Mouse (Mus musculus) E14TG2a.4 (cell line): Measurements from ENCODE around the gene Rilpl1.
A peak's percentile ranks its signal among the peaks of the same experiment; 100 is the strongest.
"Not testable (repeated sequence)": the region's sequence is repeated elsewhere in the genome, so short reads cannot be mapped to it uniquely, and the experiment has no call there.

Experiments
- H3K27me3 ChIP-seq: 2 replicates; pipeline ENCODE4 v1.6.1; 2014; ENCODE audit warnings: low read length, control low read depth; ENCODE audit not compliant: insufficient read depth
- H3K36me3 ChIP-seq: 2 replicates; pipeline ENCODE4 v1.6.1; 2014; ENCODE audit warnings: low read length, control low read depth; ENCODE audit not compliant: insufficient read depth
- H3K4me1 ChIP-seq: replicated peaks from 2 replicates; pipeline ENCODE4 v1.6.1; 2014; ENCODE audit warnings: low read depth, low read length, control low read depth
- H3K4me3 ChIP-seq: replicated peaks from 2 replicates; pipeline ENCODE4 v1.5.1; 2014; ENCODE audit warnings: mild to moderate bottlenecking, low read length
- H3K9me3 ChIP-seq: 2 replicates; pipeline ENCODE4 v1.6.1; 2014; ENCODE audit warnings: low read length, control low read depth
- CTCF ChIP-seq: conservative IDR thresholded peaks from 2 replicates; pipeline ENCODE4 v1.5.1; 2014; ENCODE audit warnings: low read length
- NANOG ChIP-seq: IDR thresholded peaks from 2 replicates; pipeline ENCODE4 v1.6.1; 2014; ENCODE audit warnings: borderline replicate concordance, low read length, mixed read lengths
- POU5F1 ChIP-seq: IDR thresholded peaks from 2 replicates; pipeline ENCODE4 v1.6.1; 2014; ENCODE audit warnings: low read length, borderline replicate concordance

Gene Rilpl1

DNA sequence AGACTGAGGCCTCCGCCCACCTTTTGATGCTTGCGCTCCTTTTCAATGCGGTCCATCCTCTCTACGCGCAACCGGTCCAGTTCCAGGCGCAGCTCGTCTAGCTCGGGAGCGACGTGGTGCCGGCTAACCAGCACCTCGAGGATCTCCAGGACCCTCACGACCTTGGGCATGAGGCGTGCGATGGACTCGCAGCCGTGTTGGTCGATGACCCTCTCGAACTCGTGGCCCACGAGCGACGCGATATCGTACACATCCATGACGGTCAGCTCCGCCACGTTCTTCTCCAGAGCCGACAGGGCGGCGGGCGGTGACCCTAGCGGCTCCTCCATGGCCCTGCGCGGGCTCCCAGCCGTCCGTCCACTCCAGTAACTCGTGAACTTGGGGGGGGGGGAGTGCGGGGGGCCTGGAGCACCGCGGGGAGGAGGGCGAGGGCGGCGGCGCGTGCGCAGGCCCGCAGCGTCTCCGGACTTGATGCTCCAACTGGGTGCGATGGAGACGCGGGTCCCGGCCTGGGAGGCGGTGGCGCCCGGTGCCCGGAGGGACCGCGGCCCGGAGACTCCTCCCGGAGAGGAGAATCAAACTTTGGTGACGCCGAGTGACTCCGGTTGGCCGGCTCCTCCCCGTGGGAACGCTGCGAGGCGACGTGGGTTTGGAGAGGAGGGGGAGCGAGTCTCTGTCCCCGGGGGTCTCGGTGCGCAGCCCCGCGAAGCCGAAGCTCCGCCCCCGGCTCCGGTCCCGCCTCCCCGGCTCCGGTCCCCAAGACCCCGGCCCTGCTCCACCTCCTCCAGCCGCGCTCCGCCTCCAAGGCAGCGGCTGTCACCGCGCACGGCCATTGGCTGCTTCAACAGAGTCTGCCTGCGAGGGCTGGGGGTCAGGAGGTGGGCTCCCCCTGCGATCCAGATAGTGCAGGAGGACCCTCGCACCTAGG is at the start of gene Rilpl1:
TSS of gene Rilpl1 (minus strand) at position 737 of the 928 bp plus-strand sequence.
- Histone ChIP-seq H3K27me3 (peaks cover 4% of the 10 kb centered on the region; the same call in 1 of the 2 replicates), H3K36me3 (peaks cover 4% of the 10 kb centered on the region; the same call in 1 of the 2 replicates), H3K4me1 (peaks cover 66% of the 10 kb centered on the region), H3K9me3 (no peaks in the 10 kb centered on the region), H3K4me3 (peak within 1 kb of the TSS; percentile 90)
- no peak for TF ChIP-seq POU5F1
- TF ChIP-seq CTCF = no peak
- TF ChIP-seq NANOG = no peak

DNA sequence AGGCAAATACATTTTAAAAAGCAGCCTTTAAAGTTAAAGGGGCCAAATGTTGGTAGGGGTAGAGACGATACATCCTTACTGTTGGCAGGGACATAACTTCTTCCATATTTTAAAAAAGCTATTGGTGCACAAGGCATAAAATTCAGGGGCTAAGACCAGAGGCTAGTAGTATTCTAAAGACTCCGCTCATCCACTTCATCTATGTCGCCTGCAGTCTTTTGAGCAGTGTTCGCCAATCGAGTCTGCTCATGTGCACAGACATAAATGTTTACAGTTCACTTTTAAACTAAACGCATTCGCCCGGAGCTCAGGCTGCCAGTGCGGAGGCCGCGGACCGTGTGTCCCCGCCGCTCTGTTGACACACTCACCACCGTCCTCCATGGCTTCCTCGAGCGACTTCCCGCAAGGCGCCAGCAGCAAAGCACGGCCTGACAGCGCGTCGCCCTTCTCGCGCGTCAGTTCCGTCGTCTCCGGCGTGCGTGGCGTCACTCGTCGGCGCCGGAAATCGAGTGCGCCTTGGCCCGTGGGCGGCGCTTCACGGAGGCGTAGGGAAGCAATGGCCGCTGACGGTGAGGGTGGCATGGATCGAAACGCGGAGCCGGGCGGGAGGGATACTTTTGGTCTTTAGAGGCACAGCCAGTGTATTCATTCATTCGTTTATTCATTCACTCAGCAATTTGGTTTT is 47.6 kb upstream of the Rilpl1 start, which contains the start of the genes Eif2b1 and Gtf2h3:
TSS of gene Eif2b1 (minus strand) at position 499 of the 685 bp plus-strand sequence.
TSS of gene Gtf2h3 (plus strand) at position 508 of the 685 bp plus-strand sequence.
- TF ChIP-seq CTCF = no peak
- H3K9me3 ChIP-seq = no peaks in the 10 kb centered on the region

GRCm38 (mm10) chr5:124575467-124575866 is 44.3 kb upstream of the Rilpl1 start:
- no peaks in the 10 kb centered on the region for H3K9me3 ChIP-seq
- no peaks in the 10 kb centered on the region for H3K27me3 ChIP-seq
- peaks cover 41% of the 10 kb centered on the region for H3K4me1 ChIP-seq
- H3K36me3 ChIP-seq = peaks cover 82% of the 10 kb centered on the region
- no peak overlapping the region for H3K4me3 ChIP-seq
- TF ChIP-seq NANOG (no peak), POU5F1 (no peak), CTCF (no peak)

More for the DNA sequence above, 47.6 kb upstream of the Rilpl1 start, which contains the start of the genes Eif2b1 and Gtf2h3:
- Histone ChIP-seq H3K36me3 (peaks cover 77% of the 10 kb centered on the region), H3K4me3 (peak within 1 kb of the TSS; percentile 100), H3K27me3 (no peaks in the 10 kb centered on the region), H3K4me1 (peaks cover 54% of the 10 kb centered on the region)

DNA sequence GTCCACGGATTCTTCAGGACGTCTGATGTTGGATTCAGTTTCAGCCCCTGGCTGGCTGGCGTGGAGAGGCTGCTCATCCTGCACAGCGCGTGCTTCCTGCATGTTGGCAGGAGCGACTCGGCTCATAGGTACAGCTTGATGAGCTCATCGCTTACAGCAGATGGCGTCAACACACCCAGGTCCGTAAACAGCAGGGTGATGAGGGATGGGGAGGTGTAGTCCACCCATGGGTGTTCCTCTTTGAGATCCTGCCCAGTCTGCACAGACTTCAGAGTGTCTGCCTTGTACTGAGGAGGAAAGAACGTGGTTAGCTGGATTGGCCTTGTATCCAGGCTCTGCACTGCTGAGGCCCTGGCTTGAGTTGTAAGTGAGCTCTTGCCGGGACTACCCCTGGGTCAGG is 39.9 kb upstream of the Rilpl1 start:
- Histone ChIP-seq H3K4me1 (peaks cover 30% of the 10 kb centered on the region), H3K9me3 (no peaks in the 10 kb centered on the region), H3K4me3 (no peak overlapping the region), H3K36me3 (peaks cover 100% of the 10 kb centered on the region), H3K27me3 (no peaks in the 10 kb centered on the region)
- TF ChIP-seq POU5F1 (no peak), CTCF (no peak), NANOG (no peak)

DNA sequence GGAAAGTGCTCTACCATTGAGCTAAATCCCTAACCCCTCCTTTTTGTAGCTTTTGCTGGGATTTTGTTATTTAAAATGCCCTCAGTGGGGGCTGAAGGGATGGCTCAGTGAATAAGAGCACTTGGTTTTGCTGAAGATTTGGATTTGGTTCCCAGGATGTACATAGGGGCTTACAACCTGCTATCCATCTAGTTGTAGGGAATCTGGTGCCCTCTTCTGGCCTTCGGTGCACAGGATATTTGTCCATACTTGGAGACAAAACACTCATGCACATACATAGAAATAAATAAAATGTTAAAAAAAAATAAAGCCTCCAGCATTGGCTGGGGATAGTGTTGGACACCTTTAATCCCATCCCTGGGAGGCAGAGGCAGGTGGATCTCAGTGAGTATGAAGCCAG is 24.0 kb upstream of the Rilpl1 start:
- Histone ChIP-seq H3K9me3 (no peaks in the 10 kb centered on the region), H3K4me3 (no peak overlapping the region), H3K4me1 (peaks cover 34% of the 10 kb centered on the region), H3K27me3 (no peaks in the 10 kb centered on the region), H3K36me3 (peaks cover 65% of the 10 kb centered on the region)
- 0 out of 2 replicates have a peak, but pooled peaks have one; percentile 5 for TF ChIP-seq CTCF
- no peak for TF ChIP-seq POU5F1

DNA sequence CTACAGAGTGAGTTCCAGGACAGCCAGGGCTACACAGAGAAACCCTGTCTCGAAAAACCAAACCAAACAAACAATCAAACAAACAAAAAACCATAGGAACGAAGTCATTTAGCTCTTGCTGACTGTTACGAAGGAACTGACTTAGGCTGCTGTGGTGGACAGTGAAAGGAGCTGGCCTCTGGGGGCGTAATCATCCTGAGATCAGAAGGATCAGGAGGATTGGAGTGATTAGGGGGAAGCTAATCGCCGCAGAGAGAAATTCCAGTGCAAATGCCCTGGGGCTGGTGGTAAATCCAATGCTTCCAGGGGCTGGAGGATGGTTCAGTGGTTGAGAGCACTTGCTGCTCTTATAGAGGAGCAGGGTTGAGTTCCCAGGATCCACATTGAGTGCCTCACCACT is 22.4 kb upstream of the Rilpl1 start:
- Histone ChIP-seq H3K4me3 (peak overlapping the region; percentile 100), H3K4me1 (peaks cover 28% of the 10 kb centered on the region), H3K36me3 (peaks cover 53% of the 10 kb centered on the region), H3K9me3 (no peaks in the 10 kb centered on the region), H3K27me3 (no peaks in the 10 kb centered on the region)
- no peak for TF ChIP-seq NANOG
- no peak for TF ChIP-seq POU5F1
- TF ChIP-seq CTCF = no peak

GRCm38 (mm10) chr5:124552558-124553307 is 21.5 kb upstream of the Rilpl1 start, which contains the start of gene Ddx55:
Gene Ddx55, plus strand, starts transcription at chr5:124552864.
- Histone ChIP-seq H3K27me3 (no peaks in the 10 kb centered on the region), H3K4me3 (peak within 1 kb of the TSS; percentile 100), H3K4me1 (peaks cover 30% of the 10 kb centered on the region), H3K36me3 (peaks cover 53% of the 10 kb centered on the region), H3K9me3 (no peaks in the 10 kb centered on the region)
- TF ChIP-seq CTCF (no peak), NANOG (no peak), POU5F1 (no peak)

- Histone ChIP-seq H3K4me3 (peak overlapping the region; percentile 100), H3K9me3 (no peaks in the 10 kb centered on the region), H3K27me3 (no peaks in the 10 kb centered on the region), H3K4me1 (peaks cover 30% of the 10 kb centered on the region), H3K36me3 (peaks cover 53% of the 10 kb centered on the region)
- no peak for TF ChIP-seq NANOG
- no peak for TF ChIP-seq POU5F1
- no peak for TF ChIP-seq CTCF
Observed at GRCm38 (mm10) chr5:124552094-124552472, 20.9 kb upstream of the Rilpl1 start.

DNA sequence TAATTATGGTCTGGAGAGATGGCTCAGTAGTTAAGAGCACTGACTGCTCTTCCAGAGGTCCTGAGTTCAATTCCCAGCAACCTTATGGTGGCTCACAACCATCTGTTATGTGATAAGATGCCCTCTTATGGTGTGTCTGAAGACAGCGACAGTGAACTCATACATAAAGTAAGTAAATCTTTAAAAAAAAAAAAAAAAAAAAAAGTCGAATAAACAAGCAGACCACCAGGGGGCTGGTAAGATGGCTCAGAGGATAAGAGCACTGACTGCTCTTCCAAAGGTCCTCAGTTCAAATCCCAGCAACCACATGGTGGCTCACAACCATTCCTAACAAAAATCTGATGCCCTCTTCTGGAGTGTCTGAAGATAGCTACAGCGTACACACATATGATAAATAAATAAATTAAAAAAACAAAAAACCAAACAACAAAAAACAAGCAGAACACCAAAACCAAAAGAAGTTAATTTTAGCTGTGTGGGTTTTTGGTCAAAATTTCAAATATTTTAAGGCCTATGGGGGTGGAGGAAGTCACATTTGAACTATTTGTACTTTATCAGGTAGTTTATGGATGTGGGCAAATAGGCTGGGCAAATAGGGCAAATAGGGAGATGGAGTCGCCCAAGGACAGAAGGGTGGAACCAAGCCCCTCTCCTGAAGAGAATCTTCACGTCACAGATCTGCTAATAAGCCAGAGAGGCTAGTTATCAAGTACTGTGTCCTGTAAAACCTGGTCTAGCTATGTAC is 20.3 kb upstream of the Rilpl1 start:
- H3K9me3 ChIP-seq, H3K27me3 ChIP-seq: not testable (repeated sequence)
- Histone ChIP-seq H3K36me3 (peaks cover 53% of the 10 kb centered on the region), H3K4me1 (peaks cover 31% of the 10 kb centered on the region), H3K4me3 (peak overlapping the region; percentile 100)

- not testable (repeated sequence) for H3K4me3 ChIP-seq, H3K27me3 ChIP-seq, H3K9me3 ChIP-seq
- peaks cover 53% of the 10 kb centered on the region for H3K36me3 ChIP-seq
- H3K4me1 ChIP-seq = peaks cover 39% of the 10 kb centered on the region
Observed at GRCm38 (mm10) chr5:124550737-124551136, 19.5 kb upstream of the Rilpl1 start.
